Mouse (Mus musculus) liver, postnatal 0 days (tissue): ENCODE measurements at regions not wholly inside any gene's neighbourhood (a gene's known extent, or its start where the extent isn't known, plus 50 kb on each side); places are given as distances from the start of the nearest gene placed in this dataset.

ENCODE experiments used
- CTCF ChIP-seq: sonication (generic); IDR thresholded peaks from 2 replicates; pipeline ENCODE4 v1.5.1; 2016; ENCODE audit warnings: antibody characterized with exemption, low read depth
- EP300 ChIP-seq: IDR thresholded peaks from 2 replicates; pipeline ENCODE4 v1.6.1; 2016; ENCODE audit warnings: antibody characterized with exemption, low read depth, mild to moderate bottlenecking

DNA sequence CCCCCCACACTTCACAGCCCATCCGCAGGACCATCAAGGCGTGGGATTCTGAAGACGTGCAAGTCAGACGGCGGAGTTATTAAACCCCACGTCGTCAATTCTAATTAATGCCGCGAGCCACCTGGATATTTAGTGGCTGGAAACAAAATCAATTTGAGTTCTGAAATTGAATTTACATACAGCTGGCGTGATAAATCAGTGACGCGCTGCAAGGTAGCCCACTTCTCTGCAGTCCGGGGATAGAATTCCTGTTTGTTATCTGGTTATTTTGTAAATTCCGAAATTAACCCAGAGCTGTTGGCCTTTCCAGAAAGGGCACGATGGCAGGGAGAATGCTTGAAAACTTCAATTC is 215.1 kb upstream of the Gm10131 start:
- TF ChIP-seq CTCF (no peak), EP300 (no peak)
